Mouse (Mus musculus) intestine, postnatal 0 days (tissue): ENCODE data around the gene Fut11. TPM values are rescaled to one million over a fixed set of nuclear protein-coding genes. Genes with fewer than 3 reads are reported as not detected.

Experiments used
- ATAC-seq: fragments of 200-750 bp; cut with Nextera tagmentation; 2 replicates; pipeline ENCODE4 v1.8.0; 2017; ENCODE audit warnings: mild to moderate bottlenecking, moderate TSS enrichment, moderate library complexity
- H3K27ac ChIP-seq: fragments of 300-500 bp; sonication (generic); 2 replicates; pipeline ENCODE4 v1.5.1; 2014; ENCODE audit warnings: mild to moderate bottlenecking, low read depth, low read length, moderate library complexity
- H3K27me3 ChIP-seq: fragments of 300-500 bp; sonication (generic); replicated peaks from 2 replicates; pipeline ENCODE4 v1.6.1; 2014; ENCODE audit warnings: low read length, mixed read lengths; ENCODE audit not compliant: control insufficient read depth, insufficient read depth
- H3K36me3 ChIP-seq: fragments of 300-500 bp; sonication (generic); 2 replicates; pipeline ENCODE4 v1.6.1; 2014; ENCODE audit warnings: mild to moderate bottlenecking, moderate library complexity; ENCODE audit not compliant: control insufficient read depth, insufficient read depth
- H3K4me1 ChIP-seq: fragments of 300-500 bp; sonication (generic); replicated peaks from 2 replicates; pipeline ENCODE4 v1.6.1; 2014; ENCODE audit warnings: antibody characterized with exemption, low read length, mixed read lengths; ENCODE audit not compliant: control insufficient read depth, insufficient read depth
- H3K4me2 ChIP-seq: fragments of 300-500 bp; sonication (generic); replicated peaks from 2 replicates; pipeline ENCODE4 v1.6.1; 2014; ENCODE audit warnings: low read depth, mild to moderate bottlenecking, moderate library complexity
- H3K4me3 ChIP-seq: fragments of 300-500 bp; sonication (generic); 2 replicates; pipeline ENCODE4 v1.5.1; 2014; ENCODE audit warnings: low read depth, low read length
- H3K9ac ChIP-seq: fragments of 300-500 bp; sonication (generic); 2 replicates; pipeline ENCODE4 v1.6.1; 2014; ENCODE audit warnings: mild to moderate bottlenecking, low read depth, low read length
- H3K9me3 ChIP-seq: fragments of 300-500 bp; sonication (generic); 2 replicates; pipeline ENCODE4 v1.6.1; 2016; ENCODE audit warnings: mixed run types; ENCODE audit not compliant: control insufficient read depth
- CTCF ChIP-seq: sonication (generic); IDR thresholded peaks from 2 replicates; pipeline ENCODE4 v1.5.1; 2016; ENCODE audit warnings: low read depth, mild to moderate bottlenecking, control low read depth, antibody characterized with exemption, moderate library complexity
- WGBS: fragments of 180-500 bp; shearing (Covaris S2); extraction: QIAGEN DNeasy Blood & Tissue Kit; methylation state at CpG from one replicate; pipeline ENCODE4 v1.1.7; 2014; 5-methylcytosine and 5-hydroxymethylcytosine counted together
- microRNA-seq: library from miRNA; unstranded; fragments of <30 nt; microRNA quantifications from one replicate; pipeline ENCODE4, GENCODE M21; 2016
- polyA plus RNA-seq: library from polyadenylated mRNA; unstranded; fragments of >200 nt; fragmentation: Nextera tagmentation; extraction: Ambion mirVana; gene quantifications from 2 replicates; pipeline ENCODE4 v1.2.1, GENCODE M21; 2015

The Fut11 gene
- polyA plus RNA-seq, 1 experiment from 2014 or later, result 7.4 TPM

DNA sequence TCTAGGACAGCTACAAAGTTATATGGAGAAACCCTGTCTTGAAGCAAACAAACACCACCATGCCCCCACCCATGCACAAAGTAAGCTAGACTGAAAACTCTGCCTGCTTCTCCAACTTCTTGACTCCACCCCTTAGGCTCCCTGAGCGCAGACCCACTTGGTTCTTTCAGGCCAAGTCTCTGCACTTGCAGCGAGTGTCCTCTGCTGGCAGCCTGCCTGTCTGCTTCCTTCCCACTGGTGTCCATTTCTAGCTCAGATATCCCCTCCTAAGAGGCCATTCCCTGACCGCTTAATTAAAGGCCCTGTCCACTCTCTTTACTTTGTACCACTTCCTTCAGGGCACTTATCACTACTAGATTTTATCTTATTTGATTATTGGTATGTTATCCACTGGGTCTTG, 48.8 kb downstream of the Fut11 start:
- Histone ChIP-seq H3K9ac (no peak overlapping the region), H3K4me3 (no peak overlapping the region), H3K36me3 (peaks cover 65% of the 10 kb centered on the region), H3K4me2 (no peak overlapping the region), H3K27ac (no peak overlapping the region), H3K27me3 (no peaks in the 10 kb centered on the region), H3K4me1 (no peaks in the 10 kb centered on the region), H3K9me3 (no peaks in the 10 kb centered on the region)
- no peak for ATAC-seq
- 65% methylated on average over 3 of the region's 3 CpGs for WGBS
- peak; percentile 36 for TF ChIP-seq CTCF

DNA sequence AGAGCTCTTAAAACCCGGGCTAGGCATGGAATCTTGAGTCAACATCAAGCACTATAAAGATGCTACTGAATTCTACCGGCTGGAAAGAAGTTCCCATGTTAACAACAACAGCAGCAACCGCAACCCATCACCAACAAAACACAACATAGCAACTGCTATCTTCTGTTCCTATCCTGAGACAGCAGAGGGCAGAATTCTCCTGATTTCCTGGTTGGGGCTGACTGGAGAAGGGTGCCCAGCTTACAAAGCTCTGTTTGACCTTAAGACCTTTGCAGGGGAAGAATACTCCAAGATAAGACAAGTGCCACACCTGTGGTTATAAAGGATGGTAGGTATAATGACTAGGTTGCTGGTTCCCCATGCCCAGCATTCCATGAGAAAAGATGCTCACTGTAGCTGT, 52.2 kb downstream of the Fut11 start:
- H3K9me3 ChIP-seq, result no peaks in the 10 kb centered on the region
- H3K36me3 ChIP-seq, result peaks cover 35% of the 10 kb centered on the region
- 68% methylated on average over 3 of the region's 3 CpGs for WGBS
- H3K27ac ChIP-seq, result no peak overlapping the region
- H3K4me3 ChIP-seq, result no peak overlapping the region
- H3K4me1 ChIP-seq, result 0 out of 2 replicates have a peak, but pooled peaks cover 3% of the 10 kb centered on the region
- no peaks in the 10 kb centered on the region for H3K27me3 ChIP-seq
- no peak overlapping the region for H3K9ac ChIP-seq
- H3K4me2 ChIP-seq, result no peak overlapping the region
- TF ChIP-seq CTCF, result peak; percentile 63
- ATAC-seq, result 0 out of 2 replicates have a peak, but pooled peaks have one; percentile 9

DNA sequence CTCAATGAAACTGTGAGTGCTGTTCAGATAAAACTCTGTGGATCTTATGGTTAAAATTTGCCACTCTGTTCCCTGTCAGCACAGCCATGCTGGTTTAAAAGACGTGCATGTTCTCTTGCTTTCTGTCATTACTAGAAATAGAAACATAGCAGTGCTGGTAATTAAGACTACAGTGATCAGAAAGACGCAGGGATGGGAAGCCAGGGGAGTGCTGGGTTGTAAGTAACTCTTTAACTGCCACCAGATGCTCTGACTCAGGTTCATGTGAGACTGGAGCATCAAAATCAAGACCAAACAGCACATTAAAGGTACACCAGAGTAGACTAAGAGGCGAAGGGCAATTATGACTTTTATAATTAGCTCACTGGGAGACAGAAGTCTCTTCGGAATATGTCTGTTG, 53.6 kb downstream of the Fut11 start:
- Histone ChIP-seq H3K27me3 (no peaks in the 10 kb centered on the region), H3K36me3 (peaks cover 27% of the 10 kb centered on the region), H3K4me2 (no peak overlapping the region), H3K4me3 (no peak overlapping the region), H3K9ac (no peak overlapping the region), H3K4me1 (0 out of 2 replicates have a peak, but pooled peaks cover 3% of the 10 kb centered on the region), H3K9me3 (no peaks in the 10 kb centered on the region), H3K27ac (no peak overlapping the region)
- WGBS, result 64% methylated on average over 4 of the region's 4 CpGs
- ATAC-seq, result no peak
- no peak for TF ChIP-seq CTCF

DNA sequence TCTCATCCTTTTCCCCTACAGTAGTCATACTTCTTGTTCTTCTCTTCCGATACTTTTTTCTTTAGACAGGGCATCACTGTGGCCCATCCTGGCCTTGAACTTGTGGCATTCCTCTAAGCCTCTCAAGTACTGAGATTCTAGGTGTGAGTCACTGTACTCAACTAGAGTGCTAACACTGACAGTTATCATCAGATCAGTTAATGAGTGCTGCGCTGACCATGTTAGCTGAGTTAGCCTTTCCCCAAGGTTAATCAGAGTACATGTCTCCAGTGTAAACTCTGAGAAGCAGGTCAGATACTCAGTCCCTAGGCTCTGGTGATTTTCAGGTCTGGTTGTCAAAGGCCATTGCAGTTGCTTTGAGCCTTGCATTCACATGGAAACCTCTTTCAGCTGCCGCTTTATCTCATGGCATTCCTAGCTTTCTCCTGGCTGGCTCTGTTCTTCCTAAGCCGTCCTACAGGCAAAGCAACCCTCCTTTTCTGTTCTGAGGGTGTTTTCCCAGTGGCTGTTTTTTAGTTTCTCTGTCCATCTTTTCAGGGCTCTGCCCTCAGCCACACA, 54.8 kb downstream of the Fut11 start:
- WGBS, result 48% methylated on average over 4 of the region's 4 CpGs
- Histone ChIP-seq H3K9ac (no peak overlapping the region), H3K4me2 (no peak overlapping the region), H3K4me1 (0 out of 2 replicates have a peak, but pooled peaks cover 3% of the 10 kb centered on the region), H3K9me3 (no peaks in the 10 kb centered on the region), H3K36me3 (peaks cover 16% of the 10 kb centered on the region), H3K27me3 (no peaks in the 10 kb centered on the region), H3K27ac (peak overlapping the region; percentile 76), H3K4me3 (no peak overlapping the region)
- TF ChIP-seq CTCF, result no peak
- ATAC-seq, result peak; percentile 56

DNA sequence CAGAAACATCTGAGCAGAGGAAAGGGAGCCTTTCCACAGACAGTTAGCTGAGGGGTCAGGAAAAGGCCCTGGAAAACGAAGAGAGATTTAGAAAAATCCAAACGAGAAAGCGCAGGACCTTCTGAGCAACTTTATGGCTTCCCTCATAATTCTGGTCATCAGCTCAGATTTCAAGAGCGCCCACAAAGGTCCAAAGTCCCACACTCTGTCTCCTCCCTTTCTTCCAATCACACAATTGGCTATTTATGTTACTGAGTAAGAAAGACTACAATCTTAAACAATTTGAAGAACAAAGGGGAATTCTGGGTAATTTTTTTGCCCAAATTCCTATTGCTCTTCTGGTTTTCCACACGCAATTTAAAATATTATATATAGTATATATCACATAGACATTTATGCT, 55.7 kb downstream of the Fut11 start:
- 0 out of 2 replicates have a peak, but pooled peaks cover 3% of the 10 kb centered on the region for H3K4me1 ChIP-seq
- H3K9ac ChIP-seq, result no peak overlapping the region
- peaks cover 22% of the 10 kb centered on the region for H3K36me3 ChIP-seq
- peak overlapping the region; percentile 76 for H3K27ac ChIP-seq
- no peak overlapping the region for H3K4me3 ChIP-seq
- no peaks in the 10 kb centered on the region for H3K27me3 ChIP-seq
- no peaks in the 10 kb centered on the region for H3K9me3 ChIP-seq
- peak; percentile 71 for ATAC-seq
- H3K4me2 ChIP-seq, result no peak overlapping the region
- TF ChIP-seq CTCF, result no peak
- WGBS, result 36% methylated on average over 5 of the region's 5 CpGs

Small RNAs within 50 kb of the gene (microRNA-seq; reads per million reads assigned to microRNA genes)
- 1.4 reads per million for gene Mir6946

Other genes with a start within 250 kb of the Fut11 start
- gene Cfap70, start 242.7 kb upstream of the Fut11 start, polyA plus RNA-seq, result not detected in 2 replicates
- 33.6 and 37.8 TPM in 2 replicates for gene Anxa7, start 214.8 kb upstream of the Fut11 start, polyA plus RNA-seq
- 0.21 and 0.26 TPM in 2 replicates for gene Mss51, start 198.1 kb upstream of the Fut11 start, polyA plus RNA-seq
- 24.2 and 24.4 TPM in 2 replicates for gene Ppp3cb, start 148.4 kb upstream of the Fut11 start, polyA plus RNA-seq
- gene Usp54, start 53.9 kb upstream of the Fut11 start, polyA plus RNA-seq, result 2.2 and 2.6 TPM in 2 replicates
- gene Myoz1, start 38.4 kb upstream of the Fut11 start, polyA plus RNA-seq, result not detected in 2 replicates
- 0.23 and 0.27 TPM in 2 replicates for gene Synpo2l, start 26.6 kb upstream of the Fut11 start, polyA plus RNA-seq
- gene Sec24c, start 20.7 kb upstream of the Fut11 start, polyA plus RNA-seq, result 51.0 and 53.8 TPM in 2 replicates
- gene Chchd1, start 8.0 kb downstream of the Fut11 start, polyA plus RNA-seq, result 143 and 150 TPM in 2 replicates
- gene Zswim8, start 12.6 kb downstream of the Fut11 start, polyA plus RNA-seq, result 15.0 and 19.0 TPM in 2 replicates
- 9.8 and 12.4 TPM in 2 replicates for gene Ndst2, start 39.6 kb downstream of the Fut11 start, polyA plus RNA-seq
- 27.6 and 37.7 TPM in 2 replicates for gene Camk2g, start 99.1 kb downstream of the Fut11 start, polyA plus RNA-seq
- gene Plau, start 141.7 kb downstream of the Fut11 start, polyA plus RNA-seq, result 2.7 and 3.8 TPM in 2 replicates
- 33.8 and 33.9 TPM in 2 replicates for gene Vcl, start 234.4 kb downstream of the Fut11 start, polyA plus RNA-seq